Mouse (Mus musculus) neutrophil, adult 5-6 weeks (primary cell): ENCODE results near the gene Krt12. TPM values are rescaled to one million over a fixed set of nuclear protein-coding genes. Genes with fewer than 3 reads are reported as not detected.

Source experiments
- total RNA-seq: library from RNA; stranded (forward); fragments of 200-1000 nt; gene quantifications from 2 replicates; pipeline ENCODE4 v1.2.3, GENCODE M21; 2017

Krt12 gene
- total RNA-seq, 1 experiment from 2014 or later: 0.58 TPM

Other genes starting within 250 kb of the Krt12 start
- 225 and 242 TPM in 2 replicates for gene Smarce1, start 191.2 kb downstream of the Krt12 start, total RNA-seq
- gene Krt222, start 178.2 kb downstream of the Krt12 start, total RNA-seq: 3.8 and 4.9 TPM in 2 replicates
- not detected in 2 replicates for gene Krt24, start 137.0 kb downstream of the Krt12 start, total RNA-seq
- gene Krt25, start 99.3 kb downstream of the Krt12 start, total RNA-seq: not detected in 2 replicates
- not detected in 2 replicates for gene Krt26, start 84.3 kb downstream of the Krt12 start, total RNA-seq
- not detected in 2 replicates for gene Krt27, start 71.2 kb downstream of the Krt12 start, total RNA-seq
- gene Krt28, start 47.4 kb downstream of the Krt12 start, total RNA-seq: not detected in 2 replicates
- gene Krt10, start 32.9 kb downstream of the Krt12 start, total RNA-seq: 0.93 TPM in 1 of 2 replicates, not detected in the other
- gene Krt20, start 15.9 kb upstream of the Krt12 start, total RNA-seq: not detected in 2 replicates
- gene Krt23, start 70.9 kb upstream of the Krt12 start, total RNA-seq: 1.5 and 2.9 TPM in 2 replicates
- gene Krt39, start 99.1 kb upstream of the Krt12 start, total RNA-seq: not detected in 2 replicates
- gene Krt40, start 120.9 kb upstream of the Krt12 start, total RNA-seq: not detected in 2 replicates
- not detected in 2 replicates for gene Krtap3-3, start 128.6 kb upstream of the Krt12 start, total RNA-seq
- gene Krtap3-2, start 134.6 kb upstream of the Krt12 start, total RNA-seq: not detected in 2 replicates
- not detected in 2 replicates for gene Gm11939, start 137.2 kb upstream of the Krt12 start, total RNA-seq
- gene Krtap3-1, start 144.4 kb upstream of the Krt12 start, total RNA-seq: not detected in 2 replicates
- gene Krtap1-5, start 158.8 kb upstream of the Krt12 start, total RNA-seq: not detected in 2 replicates
- gene Krtap1-4, start 161.4 kb upstream of the Krt12 start, total RNA-seq: not detected in 2 replicates
- not detected in 2 replicates for gene Krtap1-3, start 169.1 kb upstream of the Krt12 start, total RNA-seq
- gene Krtap9-3, start 175.8 kb upstream of the Krt12 start, total RNA-seq: not detected in 2 replicates
- not detected in 2 replicates for gene Gm11938, start 181.0 kb upstream of the Krt12 start, total RNA-seq
- not detected in 2 replicates for gene Gm11937, start 187.9 kb upstream of the Krt12 start, total RNA-seq
- gene Krtap2-4, start 192.6 kb upstream of the Krt12 start, total RNA-seq: not detected in 2 replicates
- gene Gm11562, start 198.2 kb upstream of the Krt12 start, total RNA-seq: not detected in 2 replicates
- gene Krtap4-1, start 206.0 kb upstream of the Krt12 start, total RNA-seq: not detected in 2 replicates
- not detected in 2 replicates for gene Krtap4-2, start 212.8 kb upstream of the Krt12 start, total RNA-seq
- gene Krtap4-7, start 221.8 kb upstream of the Krt12 start, total RNA-seq: not detected in 2 replicates
- gene Gm11555, start 228.0 kb upstream of the Krt12 start, total RNA-seq: not detected in 2 replicates
- gene Gm11563, start 236.7 kb upstream of the Krt12 start, total RNA-seq: not detected in 2 replicates
- gene Krtap4-6, start 243.7 kb upstream of the Krt12 start, total RNA-seq: not detected in 2 replicates